Mouse (Mus musculus) c-Kit-negative CD71-positive TER-119-positive erythroid progenitor cells, embryonic 14.5 days (primary cell): ENCODE data around the gene Dock8.

Source experiments
- DNase-seq: peaks from one replicate; pipeline ENCODE4 v3.0.0-alpha.2; 2013; ENCODE audit warnings: low read depth, low spot score

Dock8 gene

GRCm38 (mm10) chr19:25060375-25060774, 61.0 kb downstream of the Dock8 start:
- DNase-seq = no peak

- no peak for DNase-seq
Observed at GRCm38 (mm10) chr19:25062188-25062856, 63.0 kb downstream of the Dock8 start.

- no peak for DNase-seq
Observed at GRCm38 (mm10) chr19:25062857-25063240, 63.5 kb downstream of the Dock8 start.

- DNase-seq = no peak
Observed at GRCm38 (mm10) chr19:25066229-25066628, 66.9 kb downstream of the Dock8 start.

GRCm38 (mm10) chr19:25068518-25068917, 69.2 kb downstream of the Dock8 start:
- no peak for DNase-seq

GRCm38 (mm10) chr19:25072521-25072920, 73.2 kb downstream of the Dock8 start:
- no peak for DNase-seq

- no peak for DNase-seq
Observed at GRCm38 (mm10) chr19:25074741-25075140, 75.4 kb downstream of the Dock8 start.

- no peak for DNase-seq
Observed at GRCm38 (mm10) chr19:25077636-25078035, 78.3 kb downstream of the Dock8 start.

GRCm38 (mm10) chr19:25078130-25078529, 78.8 kb downstream of the Dock8 start:
- DNase-seq = no peak

- no peak for DNase-seq
Observed at GRCm38 (mm10) chr19:25080166-25080565, 80.8 kb downstream of the Dock8 start.

- no peak for DNase-seq
Observed at GRCm38 (mm10) chr19:25082839-25083238, 83.5 kb downstream of the Dock8 start.

GRCm38 (mm10) chr19:25087181-25087580, 87.8 kb downstream of the Dock8 start:
- no peak for DNase-seq

- DNase-seq = no peak
Observed at GRCm38 (mm10) chr19:25089746-25090145, 90.4 kb downstream of the Dock8 start.

GRCm38 (mm10) chr19:25095135-25095534, 95.8 kb downstream of the Dock8 start:
- DNase-seq = no peak

- no peak for DNase-seq
Observed at GRCm38 (mm10) chr19:25096316-25096715, 97.0 kb downstream of the Dock8 start.

GRCm38 (mm10) chr19:25096986-25097385, 97.7 kb downstream of the Dock8 start:
- DNase-seq = no peak

- DNase-seq = no peak
Observed at GRCm38 (mm10) chr19:25097506-25097905, 98.2 kb downstream of the Dock8 start.

- DNase-seq = no peak
Observed at GRCm38 (mm10) chr19:25097951-25098350, 98.6 kb downstream of the Dock8 start.

GRCm38 (mm10) chr19:25098941-25099340, 99.6 kb downstream of the Dock8 start:
- DNase-seq = no peak

- no peak for DNase-seq
Observed at GRCm38 (mm10) chr19:25105682-25106081, 106.3 kb downstream of the Dock8 start.

GRCm38 (mm10) chr19:25106315-25106714, 107.0 kb downstream of the Dock8 start:
- no peak for DNase-seq

GRCm38 (mm10) chr19:25107417-25107816, 108.1 kb downstream of the Dock8 start:
- DNase-seq = no peak

GRCm38 (mm10) chr19:25111591-25112233, 112.4 kb downstream of the Dock8 start:
- DNase-seq = no peak
